Mouse (Mus musculus): Measurements from ENCODE around the gene Arglu1.

The Arglu1 gene

DNA sequence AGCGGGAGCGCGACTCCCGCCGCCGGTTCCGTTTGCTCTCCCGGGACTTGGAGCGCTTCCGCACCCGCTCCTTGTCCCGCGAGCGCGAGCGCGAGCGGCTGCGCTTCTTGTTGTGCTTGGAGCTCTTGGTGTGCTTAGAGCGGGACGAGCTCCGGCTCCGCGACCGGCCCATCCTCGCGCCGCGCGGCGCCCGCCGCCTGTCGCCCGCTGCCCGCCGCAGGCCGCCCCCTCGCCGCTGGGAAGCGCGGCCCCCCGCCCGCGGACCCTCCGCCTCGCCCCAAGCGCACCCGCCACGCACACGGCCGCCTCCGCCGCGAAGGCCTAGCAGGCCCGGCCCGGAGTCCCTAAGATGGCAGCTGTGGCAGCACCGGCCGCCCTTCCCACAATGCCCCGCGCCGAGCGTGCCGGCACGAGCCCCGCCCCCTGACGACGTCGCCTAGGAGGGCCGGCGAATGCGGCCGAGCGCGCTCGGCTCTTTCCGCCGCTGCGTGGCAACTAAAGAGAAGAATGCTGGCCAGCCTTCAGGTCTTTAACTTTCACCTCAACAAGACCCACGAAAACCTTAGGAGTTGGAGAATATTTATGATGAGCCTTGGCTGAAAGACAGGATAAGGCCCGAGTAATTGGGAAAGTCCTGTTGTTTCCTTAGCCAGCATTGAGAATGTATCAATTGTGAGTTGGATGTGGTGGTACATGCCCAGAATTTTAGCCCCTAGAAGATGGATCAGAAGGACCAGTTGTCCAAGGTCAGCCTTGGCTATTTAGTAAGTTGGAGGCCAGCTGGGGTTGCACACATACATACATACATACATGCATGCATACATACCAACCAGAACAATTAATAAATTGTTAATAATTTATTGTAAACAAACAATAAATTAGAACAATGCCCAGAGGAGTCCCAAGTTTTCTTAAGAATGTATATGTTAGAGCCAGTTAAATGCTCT is at the start of gene Arglu1:
TSS of gene Arglu1 (minus strand) at position 376 of the 947 bp plus-strand sequence.
- peak; percentile 97 for DNase-seq (ENCODE audit: low spot score)

DNA sequence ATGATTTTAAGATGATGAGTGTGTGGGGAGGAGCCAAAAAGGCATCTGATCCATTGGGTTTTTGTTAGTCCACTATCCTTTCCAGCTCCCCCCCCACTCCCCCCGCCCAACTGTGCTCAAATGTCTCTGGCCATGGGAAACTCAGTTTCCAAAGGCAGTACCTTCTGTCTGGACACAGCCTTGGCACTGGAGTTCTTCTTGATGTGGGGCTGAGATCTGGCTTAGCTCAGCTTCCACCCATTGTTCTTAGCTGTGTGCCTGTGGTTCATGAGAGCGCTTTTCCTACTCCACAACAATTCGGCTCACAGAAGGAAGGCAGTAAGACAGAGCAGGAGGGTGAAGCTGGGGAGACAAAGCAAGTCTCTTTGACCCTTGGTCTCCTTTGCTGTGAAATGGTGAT is 47.0 kb upstream of the Arglu1 start:
- DNase-seq (ENCODE audit: low spot score): no peak

GRCm38 (mm10) chr8:8736826-8737225 is 46.5 kb upstream of the Arglu1 start:
- DNase-seq (ENCODE audit: low spot score): no peak

DNA sequence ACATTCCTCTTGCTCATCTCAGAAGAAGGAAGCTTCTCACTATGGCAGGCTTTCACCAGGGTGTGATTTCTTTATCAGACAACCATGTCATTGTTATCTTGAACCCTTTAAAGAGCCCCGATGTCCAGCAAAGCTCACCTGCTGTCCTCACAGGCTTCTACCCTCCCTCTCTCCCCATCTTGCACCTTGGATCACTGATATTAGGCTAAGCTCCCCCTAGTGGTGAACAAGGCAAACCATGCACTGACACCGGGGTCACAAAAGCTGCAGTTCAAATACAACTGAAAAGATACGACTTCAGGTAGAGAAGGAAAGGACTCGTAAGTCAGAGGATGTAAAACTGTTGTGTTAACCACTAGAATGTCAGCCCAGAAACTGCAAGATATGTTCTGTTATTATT is 43.5 kb upstream of the Arglu1 start:
- DNase-seq (ENCODE audit: low spot score): no peak

- no peak for DNase-seq (ENCODE audit: low spot score)
Measured at GRCm38 (mm10) chr8:8728643-8729042, 38.3 kb upstream of the Arglu1 start.

DNA sequence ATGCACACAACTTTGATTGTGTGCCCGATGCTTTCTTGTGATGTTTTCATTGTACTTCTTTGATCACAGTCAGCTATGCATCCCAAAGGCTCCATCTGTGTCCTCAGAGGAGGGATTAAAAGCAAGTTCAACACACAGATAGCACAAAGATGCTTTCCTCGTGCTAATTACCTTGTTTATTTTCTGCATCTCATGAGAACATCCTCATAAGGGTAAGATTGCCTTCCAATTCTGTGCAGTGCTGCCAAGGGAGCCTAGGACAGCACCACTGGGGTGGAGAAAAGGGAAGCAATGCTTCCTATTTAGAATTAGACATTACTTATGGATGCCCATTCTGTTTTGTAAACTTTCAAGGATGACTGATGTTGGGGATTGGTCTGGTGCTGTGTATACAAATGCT is 36.2 kb upstream of the Arglu1 start:
- DNase-seq (ENCODE audit: low spot score): no peak

GRCm38 (mm10) chr8:8704813-8705212 is 14.5 kb upstream of the Arglu1 start:
- no peak for DNase-seq (ENCODE audit: low spot score)

DNA sequence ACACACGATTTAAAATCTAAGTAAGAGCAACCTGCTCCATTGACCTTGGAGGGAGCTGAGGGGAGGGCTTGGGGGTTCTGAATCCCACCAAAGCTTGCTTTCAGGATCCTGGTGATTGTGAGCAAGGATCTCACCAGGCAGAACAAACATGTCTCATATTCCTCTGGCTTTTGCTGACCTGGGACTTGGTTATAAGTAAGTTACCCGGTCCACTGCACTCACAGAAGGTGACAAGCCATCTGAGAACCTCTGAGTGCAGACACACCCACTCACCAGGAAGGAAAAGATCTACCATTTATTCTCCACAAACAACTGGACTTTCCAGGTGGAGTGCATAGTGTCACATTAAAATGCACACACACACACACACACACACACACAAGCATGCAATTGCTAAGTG is 13.3 kb upstream of the Arglu1 start:
- DNase-seq (ENCODE audit: low spot score): no peak

GRCm38 (mm10) chr8:8700821-8701220 is 10.5 kb upstream of the Arglu1 start:
- no peak for DNase-seq (ENCODE audit: low spot score)

DNA sequence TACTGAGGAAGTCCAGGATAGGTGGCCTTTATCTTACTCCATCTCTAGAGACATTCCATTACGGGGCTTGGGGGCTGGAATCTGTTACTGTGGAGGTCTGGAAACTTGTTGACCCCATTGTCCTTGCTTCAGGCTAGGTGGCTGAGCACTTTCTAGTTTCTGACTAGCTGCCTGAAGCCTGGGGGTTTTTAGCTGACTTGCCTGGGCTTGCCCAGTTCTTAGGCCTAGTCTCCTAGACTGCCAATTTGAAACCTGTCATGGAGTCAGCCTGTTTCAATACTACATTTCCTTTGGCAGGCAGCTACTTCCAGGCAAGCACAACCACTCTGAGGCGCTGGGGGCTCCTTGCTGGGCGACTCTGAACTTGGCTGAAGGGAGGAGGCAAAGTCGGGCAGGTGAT is 9.9 kb upstream of the Arglu1 start:
- no peak for DNase-seq (ENCODE audit: low spot score)

- peak; percentile 70 for DNase-seq (ENCODE audit: low spot score)
Measured at GRCm38 (mm10) chr8:8689454-8690145, 721 bp downstream of the Arglu1 start.

DNA sequence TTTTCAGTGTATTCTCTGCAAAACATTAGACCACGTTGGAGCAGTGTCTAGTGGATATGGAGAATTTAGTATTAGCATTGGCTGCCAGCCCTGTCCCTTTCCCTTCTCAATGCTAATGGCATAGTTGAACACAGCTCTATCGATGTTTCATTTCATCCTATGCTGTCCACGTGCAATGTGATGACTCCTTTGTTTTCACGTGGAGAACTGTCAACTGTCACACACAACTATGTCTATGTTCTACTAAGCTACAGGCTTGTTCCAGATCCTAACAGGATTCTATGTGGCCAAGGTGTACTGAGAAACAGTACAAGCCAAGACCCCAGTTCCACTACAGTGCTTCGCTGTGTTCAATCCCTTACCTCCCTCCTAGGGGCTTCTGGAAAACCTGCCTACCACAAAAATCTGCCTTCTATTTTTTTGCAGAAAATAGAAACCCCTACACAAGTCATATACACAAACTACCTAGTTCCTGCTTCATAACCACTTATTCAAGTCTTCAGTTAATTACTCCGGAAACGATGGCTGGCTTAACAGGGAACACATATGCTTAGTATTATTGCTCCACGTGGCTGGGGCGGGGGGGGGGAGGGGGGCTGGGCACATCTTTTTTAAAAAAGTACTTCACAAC is 1.4 kb downstream of the Arglu1 start:
- no peak for DNase-seq (ENCODE audit: low spot score)

DNA sequence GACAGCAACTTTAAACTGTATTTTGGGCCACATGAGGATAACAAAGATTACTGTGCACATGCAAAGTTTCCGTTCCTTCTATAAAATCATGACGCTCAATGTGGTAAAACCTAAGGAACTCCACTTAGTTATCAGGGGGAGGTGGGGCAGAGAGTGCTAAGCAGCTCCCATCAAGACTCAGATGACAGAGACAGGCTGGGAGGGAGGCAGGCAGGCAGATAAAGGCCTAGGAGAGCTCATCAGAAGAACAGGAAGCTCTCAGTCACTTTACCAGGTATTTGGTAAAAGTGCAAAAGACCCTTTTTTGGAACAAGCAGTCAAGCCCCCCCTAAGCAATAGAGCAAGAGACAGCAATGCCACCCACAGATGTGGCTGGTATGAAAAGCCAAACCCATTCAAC is 4.8 kb downstream of the Arglu1 start:
- no peak for DNase-seq (ENCODE audit: low spot score)

- DNase-seq (ENCODE audit: low spot score): no peak
Measured at GRCm38 (mm10) chr8:8682697-8683096, 7.6 kb downstream of the Arglu1 start.

GRCm38 (mm10) chr8:8678236-8678635 is 12.1 kb downstream of the Arglu1 start:
- no peak for DNase-seq (ENCODE audit: low spot score)

DNA sequence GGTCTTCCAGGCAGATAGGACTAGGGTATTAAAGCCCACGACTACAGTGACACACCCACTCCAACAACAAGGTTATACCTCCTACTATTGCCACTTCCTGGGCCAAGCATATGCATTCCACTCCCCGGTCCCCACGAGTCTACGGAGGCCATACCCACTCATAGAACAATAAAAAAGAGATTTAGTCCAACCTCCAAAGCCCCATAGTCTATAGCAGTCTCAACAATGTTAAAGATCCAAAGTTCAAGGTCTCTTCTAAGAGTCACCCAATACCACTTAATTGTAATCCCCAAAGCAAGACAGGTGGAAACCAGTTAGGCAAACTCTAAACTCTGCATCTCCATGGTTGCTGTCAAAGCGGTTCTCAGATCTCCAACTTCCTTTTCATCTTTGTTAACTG is 15.5 kb downstream of the Arglu1 start:
- no peak for DNase-seq (ENCODE audit: low spot score)

- DNase-seq (ENCODE audit: low spot score): peak; percentile 86
Measured at GRCm38 (mm10) chr8:8661759-8662138, 28.6 kb downstream of the Arglu1 start.

DNA sequence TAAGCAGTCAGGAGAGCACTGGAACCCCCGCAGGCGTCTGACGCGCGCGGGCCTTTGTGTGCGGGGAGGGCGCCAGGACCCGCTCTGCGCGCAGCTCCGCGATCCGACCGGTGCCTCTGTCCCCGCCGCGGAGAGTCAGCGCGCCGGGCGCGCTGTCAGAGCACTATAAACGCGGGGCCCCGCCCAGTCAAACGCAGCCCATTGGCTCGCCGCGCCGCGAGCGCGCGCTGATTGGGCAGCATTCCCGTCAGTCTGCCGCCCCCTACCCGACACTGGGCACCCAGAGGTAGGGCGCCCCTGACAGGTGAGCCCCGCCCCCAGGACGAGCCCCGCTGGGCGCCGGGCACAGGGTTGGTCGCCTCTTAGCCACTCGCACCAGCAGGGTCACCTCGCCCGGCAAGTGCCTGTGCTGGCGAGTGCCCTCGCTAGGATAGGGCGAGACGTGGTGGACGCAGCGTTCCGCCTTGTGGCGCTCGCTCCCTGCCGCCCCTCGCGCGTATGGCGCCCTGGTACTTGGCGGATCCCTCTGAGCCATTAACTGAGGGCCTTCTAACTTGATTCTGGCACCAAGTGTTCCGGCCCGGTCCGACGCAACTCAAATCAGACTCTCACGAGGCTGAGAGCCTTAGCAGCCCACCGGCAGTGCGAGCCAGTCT is 29.1 kb downstream of the Arglu1 start, which contains the start of gene Efnb2:
TSS of gene Efnb2 (minus strand) at position 140 of the 656 bp plus-strand sequence.
- peak; percentile 96 for DNase-seq (ENCODE audit: low spot score)

DNA sequence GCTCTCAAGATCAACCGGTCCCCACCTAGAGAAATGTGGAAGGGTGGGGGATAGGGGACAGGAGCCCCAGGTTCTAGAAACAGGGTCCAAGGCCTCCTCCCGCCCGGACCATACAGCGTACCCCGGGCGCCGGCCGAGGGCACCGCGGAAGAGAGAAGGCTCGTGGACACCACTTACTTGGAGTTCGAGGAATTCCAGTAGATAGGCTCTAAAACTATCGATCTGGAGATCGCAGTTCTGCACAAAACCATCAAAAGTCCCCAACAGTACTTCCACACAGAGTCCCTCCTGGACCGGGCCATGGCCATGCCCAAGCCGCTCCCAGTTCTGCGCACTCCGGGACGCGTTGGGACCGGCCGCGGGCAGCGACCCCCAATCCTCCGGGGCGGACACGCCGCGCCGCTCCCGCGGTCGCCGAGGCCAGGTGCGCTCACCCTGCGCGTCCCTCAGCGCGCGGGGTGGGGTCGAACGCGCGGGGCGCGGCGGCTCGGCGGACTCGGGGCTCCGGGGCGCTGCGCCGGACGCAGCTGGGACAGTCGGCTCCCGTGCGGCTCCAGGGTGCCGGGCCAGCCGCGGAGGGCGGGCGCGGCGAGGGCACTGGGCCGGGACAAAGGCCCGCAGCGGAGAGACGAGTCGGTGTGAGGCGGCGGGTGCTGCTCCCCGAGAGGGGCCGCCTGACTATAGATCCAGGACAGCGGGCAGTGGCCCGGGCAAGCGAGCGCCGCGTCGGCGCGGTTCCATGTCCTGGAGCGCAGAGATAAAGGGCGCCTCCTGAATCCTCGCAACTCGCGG is 29.8 kb downstream of the Arglu1 start:
- DNase-seq (ENCODE audit: low spot score): no peak

- DNase-seq (ENCODE audit: low spot score): peak; percentile 30
Measured at GRCm38 (mm10) chr8:8659503-8660306, 30.6 kb downstream of the Arglu1 start.
